Mouse (Mus musculus): ENCODE measurements around the gene Tspo.

GRCm38 (mm10) chr15:83532606-83533005 lies 30.8 kb upstream of the Tspo start:
- TF ChIP-seq POLR2A (IDR thresholded peaks at IDR 0.05; ENCODE audit: insufficient read depth, low read depth, low read length) (no peak), CTCF (IDR thresholded peaks at IDR 0.05; ENCODE audit: insufficient read depth, low read depth, low read length) (no peak)
